Mouse (Mus musculus) testis, adult 2 months (tissue): Measurements from ENCODE around the gene Rgs10. TPM values are rescaled to one million over a fixed set of nuclear protein-coding genes. Genes with fewer than 3 reads are reported as not detected.

Experiments
- H3K27ac ChIP-seq: fragments of 200-500 bp; 2 replicates; pipeline ENCODE4 v1.5.1; 2012; ENCODE audit warnings: low read depth, low read length; ENCODE audit not compliant: control insufficient read depth, insufficient read depth
- H3K27me3 ChIP-seq: fragments of 200-500 bp; 2 replicates; pipeline ENCODE4 v1.6.1; 2012; ENCODE audit warnings: mild to moderate bottlenecking, low read length, moderate library complexity; ENCODE audit not compliant: control insufficient read depth, insufficient read depth
- H3K36me3 ChIP-seq: fragments of 200-500 bp; 2 replicates; pipeline ENCODE4 v1.6.1; 2012; ENCODE audit warnings: mild to moderate bottlenecking, low read length; ENCODE audit not compliant: control insufficient read depth, insufficient read depth
- H3K4me1 ChIP-seq: fragments of 200-500 bp; 2 replicates; pipeline ENCODE4 v1.6.1; 2012; ENCODE audit warnings: low read length; ENCODE audit not compliant: control insufficient read depth, insufficient read depth
- H3K4me3 ChIP-seq: fragments of 200-500 bp; 2 replicates; pipeline ENCODE4 v1.5.1; 2012; ENCODE audit warnings: low read depth, mild to moderate bottlenecking, low read length, moderate library complexity, mixed read lengths; ENCODE audit not compliant: control insufficient read depth
- CTCF ChIP-seq: fragments of 200-500 bp; IDR thresholded peaks from 2 replicates; pipeline ENCODE4 v1.5.1; 2012; ENCODE audit warnings: low read depth, mild to moderate bottlenecking, inconsistent platforms, low read length, moderate library complexity; ENCODE audit not compliant: control insufficient read depth, insufficient read depth, insufficient replicate concordance
- POLR2A ChIP-seq: fragments of 200-500 bp; IDR thresholded peaks from 2 replicates; pipeline ENCODE4 v1.6.1; 2012; ENCODE audit warnings: low read depth, mild to moderate bottlenecking, inconsistent platforms, low read length, moderate library complexity; ENCODE audit not compliant: control insufficient read depth
- polyA plus RNA-seq: library from polyadenylated mRNA; depleted of rRNA; stranded (reverse); fragments of >200 nt; gene quantifications from 2 replicates; pipeline ENCODE4 v1.2.3, GENCODE M21; 2012

Gene Rgs10
- polyA plus RNA-seq, 1 experiment: 50.4 TPM

- TF ChIP-seq CTCF (no peak), POLR2A (no peak)
- no peaks in the 10 kb centered on the region for H3K27me3 ChIP-seq
- no peak overlapping the region for H3K27ac ChIP-seq
- H3K4me1 ChIP-seq: peaks cover 16% of the 10 kb centered on the region
- H3K4me3 ChIP-seq: no peak overlapping the region
- no peaks in the 10 kb centered on the region for H3K36me3 ChIP-seq
These were observed 1.1 kb upstream of the Rgs10 start for GRCm38 (mm10) chr7:128419690-128420089.

- H3K36me3 ChIP-seq: no peaks in the 10 kb centered on the region
- H3K27ac ChIP-seq: no peak overlapping the region
- H3K4me1 ChIP-seq: peaks cover 16% of the 10 kb centered on the region
- H3K4me3 ChIP-seq: peak overlapping the region; percentile 74
- no peaks in the 10 kb centered on the region for H3K27me3 ChIP-seq
- TF ChIP-seq POLR2A (no peak), CTCF (no peak)
These were observed 1.2 kb downstream of the Rgs10 start for GRCm38 (mm10) chr7:128417226-128417929.

GRCm38 (mm10) chr7:128416664-128417063 is 1.9 kb downstream of the Rgs10 start:
- TF ChIP-seq POLR2A: no peak
- no peak for TF ChIP-seq CTCF
- Histone ChIP-seq H3K36me3 (no peaks in the 10 kb centered on the region), H3K27me3 (no peaks in the 10 kb centered on the region), H3K4me1 (peaks cover 16% of the 10 kb centered on the region), H3K27ac (no peak overlapping the region), H3K4me3 (no peak overlapping the region)

- H3K36me3 ChIP-seq: no peaks in the 10 kb centered on the region
- no peak overlapping the region for H3K4me3 ChIP-seq
- TF ChIP-seq POLR2A: no peak
- TF ChIP-seq CTCF: no peak
- H3K4me1 ChIP-seq: peaks cover 16% of the 10 kb centered on the region
- H3K27me3 ChIP-seq: no peaks in the 10 kb centered on the region
- no peak overlapping the region for H3K27ac ChIP-seq
These were observed 4.1 kb downstream of the Rgs10 start for GRCm38 (mm10) chr7:128414433-128414832.

GRCm38 (mm10) chr7:128412071-128412833 is 6.3 kb downstream of the Rgs10 start:
- no peaks in the 10 kb centered on the region for H3K36me3 ChIP-seq
- H3K4me3 ChIP-seq: no peak overlapping the region
- TF ChIP-seq POLR2A: no peak
- no peaks in the 10 kb centered on the region for H3K27me3 ChIP-seq
- H3K27ac ChIP-seq: no peak overlapping the region
- H3K4me1 ChIP-seq: no peaks in the 10 kb centered on the region; the same call in 1 of the 2 replicates

GRCm38 (mm10) chr7:128410708-128411413 is 7.7 kb downstream of the Rgs10 start:
- no peak for TF ChIP-seq CTCF
- TF ChIP-seq POLR2A: no peak
- no peaks in the 10 kb centered on the region for H3K36me3 ChIP-seq
- no peak overlapping the region for H3K27ac ChIP-seq
- no peaks in the 10 kb centered on the region for H3K4me1 ChIP-seq
- no peaks in the 10 kb centered on the region for H3K27me3 ChIP-seq
- H3K4me3 ChIP-seq: no peak overlapping the region

GRCm38 (mm10) chr7:128408265-128408664 is 10.3 kb downstream of the Rgs10 start:
- no peaks in the 10 kb centered on the region for H3K27me3 ChIP-seq
- H3K4me1 ChIP-seq: no peaks in the 10 kb centered on the region
- H3K4me3 ChIP-seq: no peak overlapping the region
- no peak for TF ChIP-seq POLR2A
- TF ChIP-seq CTCF: peak; percentile 46; the same call in 1 of the 2 replicates
- H3K36me3 ChIP-seq: no peaks in the 10 kb centered on the region
- no peak overlapping the region for H3K27ac ChIP-seq
